Mouse (Mus musculus) neural tube, embryonic 13.5 days (tissue): Measurements from ENCODE around the gene Tmem86a. TPM values are rescaled to one million over a fixed set of nuclear protein-coding genes. Genes with fewer than 3 reads are reported as not detected.

ENCODE experiments used
- ATAC-seq: fragments of 200-750 bp; cut with Nextera tagmentation; 2 replicates; pipeline ENCODE4 v1.8.0; 2017; ENCODE audit warnings: low read depth, mild to moderate bottlenecking, moderate TSS enrichment, moderate library complexity
- H3K27ac ChIP-seq: fragments of 300-500 bp; sonication (generic); replicated peaks from 2 replicates; pipeline ENCODE4 v1.5.1; 2015; ENCODE audit warnings: moderate library complexity, mild to moderate bottlenecking, inconsistent platforms
- H3K27me3 ChIP-seq: fragments of 300-500 bp; sonication (generic); 2 replicates; pipeline ENCODE4 v1.6.1; 2015; ENCODE audit warnings: mild to moderate bottlenecking, inconsistent platforms
- H3K36me3 ChIP-seq: fragments of 300-500 bp; sonication (generic); 2 replicates; pipeline ENCODE4 v1.6.1; 2015; ENCODE audit warnings: mild to moderate bottlenecking, inconsistent platforms
- H3K4me1 ChIP-seq: fragments of 300-500 bp; sonication (generic); replicated peaks from 2 replicates; pipeline ENCODE4 v1.6.1; 2015; ENCODE audit warnings: inconsistent platforms
- H3K4me2 ChIP-seq: fragments of 300-500 bp; sonication (generic); 2 replicates; pipeline ENCODE4 v1.6.1; 2015; ENCODE audit warnings: inconsistent platforms, mild to moderate bottlenecking, moderate library complexity
- H3K4me3 ChIP-seq: fragments of 300-500 bp; sonication (generic); 2 replicates; pipeline ENCODE4 v1.5.1; 2015; ENCODE audit warnings: mild to moderate bottlenecking, inconsistent platforms
- H3K9ac ChIP-seq: fragments of 300-500 bp; sonication (generic); 2 replicates; pipeline ENCODE4 v1.6.1; 2015; ENCODE audit warnings: moderate library complexity, mild to moderate bottlenecking, inconsistent platforms
- H3K9me3 ChIP-seq: fragments of 300-500 bp; sonication (generic); 2 replicates; pipeline ENCODE4 v1.6.1; 2016; ENCODE audit warnings: inconsistent platforms
- WGBS: fragments of 180-500 bp; shearing (Covaris S2); methylation state at CpG from one replicate; pipeline ENCODE4 v1.1.7; 2015; 5-methylcytosine and 5-hydroxymethylcytosine counted together
- microRNA-seq: library from miRNA; unstranded; fragments of <30 nt; microRNA quantifications from one replicate; pipeline ENCODE4, GENCODE M21; 2016
- polyA plus RNA-seq: library from polyadenylated mRNA; unstranded; fragments of >200 nt; fragmentation: Nextera tagmentation; extraction: Ambion mirVana; gene quantifications from 2 replicates; pipeline ENCODE4 v1.2.1, GENCODE M21; 2015

The Tmem86a gene
- polyA plus RNA-seq, 1 experiment from 2014 or later = 25.8 TPM

DNA sequence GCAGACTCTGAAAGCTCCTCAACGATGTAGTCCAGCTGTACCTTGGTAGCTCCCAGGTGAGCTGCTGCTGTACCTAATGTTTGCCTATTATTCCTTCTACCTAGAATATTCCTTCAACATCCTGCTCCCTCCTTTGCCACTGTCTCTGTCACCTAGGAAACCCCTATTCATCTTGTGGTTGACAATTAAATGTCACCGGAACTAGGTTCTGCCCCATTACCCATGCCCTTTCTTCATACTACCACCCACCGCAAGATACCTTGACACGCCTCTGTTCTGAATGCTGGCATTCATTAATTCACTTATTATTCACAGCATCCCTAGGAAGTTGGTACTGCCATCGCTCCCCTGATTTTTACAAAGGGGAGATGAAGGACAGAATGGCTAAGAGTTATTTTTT lies 43.5 kb downstream of the Tmem86a start:
- H3K4me3 ChIP-seq = no peak overlapping the region
- H3K4me2 ChIP-seq = no peak overlapping the region
- H3K9me3 ChIP-seq = no peaks in the 10 kb centered on the region
- H3K27me3 ChIP-seq = no peaks in the 10 kb centered on the region
- no peak overlapping the region for H3K9ac ChIP-seq
- peaks cover 31% of the 10 kb centered on the region for H3K36me3 ChIP-seq
- H3K27ac ChIP-seq = no peak overlapping the region
- 75% methylated on average over 5 of the region's 5 CpGs for WGBS
- H3K4me1 ChIP-seq = no peaks in the 10 kb centered on the region
- no peak for ATAC-seq

DNA sequence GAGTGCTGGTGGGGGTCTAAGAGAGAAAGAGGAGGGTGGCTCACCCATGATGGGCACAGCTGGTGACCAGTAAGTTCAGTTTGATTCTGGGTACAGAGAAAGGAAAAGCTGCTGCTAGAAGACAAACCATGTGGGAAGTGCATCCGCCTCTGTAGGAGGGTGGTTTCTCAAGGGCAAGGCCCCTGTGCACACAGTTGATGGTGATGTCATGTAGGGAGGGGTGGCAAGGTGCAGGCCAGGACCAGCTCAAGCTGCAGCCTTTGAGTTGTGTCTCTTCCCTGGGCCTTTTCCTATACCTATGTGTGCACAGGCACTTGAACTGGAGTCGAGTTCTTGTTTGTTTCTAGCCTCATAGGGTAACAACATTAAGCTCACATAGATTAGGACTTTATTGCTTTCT lies 44.6 kb downstream of the Tmem86a start:
- Histone ChIP-seq H3K4me2 (no peak overlapping the region), H3K36me3 (peaks cover 22% of the 10 kb centered on the region), H3K9me3 (no peaks in the 10 kb centered on the region), H3K27ac (no peak overlapping the region), H3K4me3 (no peak overlapping the region), H3K4me1 (no peaks in the 10 kb centered on the region), H3K27me3 (no peaks in the 10 kb centered on the region), H3K9ac (no peak overlapping the region)
- no peak for ATAC-seq
- 84% methylated on average over 2 of the region's 2 CpGs for WGBS

DNA sequence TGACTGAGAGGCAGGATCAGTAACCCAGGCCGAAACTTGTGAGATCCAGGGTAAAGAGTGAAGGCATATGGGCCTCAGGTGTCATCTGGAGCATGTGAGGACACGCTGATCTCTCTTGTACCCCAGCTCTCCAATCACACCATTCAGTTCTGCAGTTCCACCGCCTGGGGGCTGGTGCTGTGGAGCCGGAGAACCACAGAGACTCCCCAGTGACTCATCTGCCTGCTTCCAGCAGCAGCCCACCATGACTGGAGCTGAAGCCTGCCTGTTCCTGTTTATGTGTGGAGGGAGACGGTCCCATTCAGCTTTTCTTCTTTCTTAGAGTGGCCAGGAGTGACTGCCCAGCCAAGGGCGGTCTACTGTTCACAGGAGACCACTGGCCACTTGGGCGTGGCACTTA lies 47.6 kb downstream of the Tmem86a start:
- no peaks in the 10 kb centered on the region for H3K4me1 ChIP-seq
- no peaks in the 10 kb centered on the region for H3K27me3 ChIP-seq
- no peak overlapping the region for H3K4me2 ChIP-seq
- H3K9ac ChIP-seq = no peak overlapping the region
- no peak overlapping the region for H3K27ac ChIP-seq
- 0 out of 2 replicates have a peak, but pooled peaks cover 13% of the 10 kb centered on the region for H3K36me3 ChIP-seq
- H3K9me3 ChIP-seq = no peaks in the 10 kb centered on the region
- H3K4me3 ChIP-seq = no peak overlapping the region
- 66% methylated on average over 7 of the region's 7 CpGs for WGBS
- no peak for ATAC-seq

DNA sequence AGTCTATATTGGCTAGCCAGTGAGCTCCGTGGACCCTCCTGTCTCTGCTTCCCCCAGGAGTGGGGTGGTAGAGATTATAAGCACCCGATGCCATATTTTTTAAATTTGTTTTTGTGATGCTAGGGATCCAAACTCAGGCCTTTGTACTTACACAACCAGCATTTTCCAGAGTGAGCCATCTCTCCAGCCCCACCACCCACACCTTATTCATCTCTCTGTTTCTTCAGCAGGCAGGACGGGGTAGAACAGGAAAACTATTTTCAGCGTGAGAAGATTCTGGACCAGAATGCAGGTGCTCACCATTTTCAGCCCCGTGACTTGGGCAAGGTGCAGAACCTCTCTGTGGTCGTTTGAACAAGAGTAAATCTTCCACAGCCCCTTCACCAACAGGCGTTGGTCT lies 48.9 kb downstream of the Tmem86a start:
- Histone ChIP-seq H3K27ac (no peak overlapping the region), H3K9ac (no peak overlapping the region), H3K27me3 (no peaks in the 10 kb centered on the region), H3K36me3 (peaks cover 13% of the 10 kb centered on the region; the same call in 1 of the 2 replicates), H3K4me2 (no peak overlapping the region), H3K4me1 (no peaks in the 10 kb centered on the region), H3K9me3 (no peaks in the 10 kb centered on the region), H3K4me3 (no peak overlapping the region)
- WGBS = 86% methylated on average over 7 of the region's 7 CpGs
- no peak for ATAC-seq

DNA sequence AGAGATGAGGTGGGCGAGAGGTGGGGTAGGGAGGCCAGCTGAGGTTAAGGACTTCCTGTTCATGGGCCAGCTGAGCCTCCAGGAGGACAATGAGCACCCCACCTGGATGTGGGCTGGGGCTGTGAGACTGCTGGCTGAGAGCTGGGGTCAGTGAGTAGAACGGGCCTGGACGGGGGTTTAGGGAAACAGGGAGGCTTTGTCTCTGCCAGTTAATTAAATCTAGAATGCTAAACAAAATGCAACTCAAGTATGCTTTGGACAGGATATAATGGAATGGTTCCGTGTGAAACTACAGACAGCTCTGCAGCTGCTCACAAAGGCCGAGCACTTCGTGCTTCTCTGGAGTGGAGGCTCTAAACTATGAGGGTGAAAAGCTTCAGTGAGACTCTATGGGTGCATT lies 50.2 kb downstream of the Tmem86a start:
- peaks cover 9% of the 10 kb centered on the region; the same call in 1 of the 2 replicates for H3K36me3 ChIP-seq
- 75% methylated on average over 6 of the region's 6 CpGs for WGBS
- H3K9ac ChIP-seq = no peak overlapping the region
- no peak for ATAC-seq
- no peak overlapping the region for H3K4me3 ChIP-seq
- H3K4me1 ChIP-seq = no peaks in the 10 kb centered on the region
- H3K27ac ChIP-seq = no peak overlapping the region
- no peaks in the 10 kb centered on the region for H3K27me3 ChIP-seq
- no peaks in the 10 kb centered on the region for H3K9me3 ChIP-seq
- H3K4me2 ChIP-seq = no peak overlapping the region

DNA sequence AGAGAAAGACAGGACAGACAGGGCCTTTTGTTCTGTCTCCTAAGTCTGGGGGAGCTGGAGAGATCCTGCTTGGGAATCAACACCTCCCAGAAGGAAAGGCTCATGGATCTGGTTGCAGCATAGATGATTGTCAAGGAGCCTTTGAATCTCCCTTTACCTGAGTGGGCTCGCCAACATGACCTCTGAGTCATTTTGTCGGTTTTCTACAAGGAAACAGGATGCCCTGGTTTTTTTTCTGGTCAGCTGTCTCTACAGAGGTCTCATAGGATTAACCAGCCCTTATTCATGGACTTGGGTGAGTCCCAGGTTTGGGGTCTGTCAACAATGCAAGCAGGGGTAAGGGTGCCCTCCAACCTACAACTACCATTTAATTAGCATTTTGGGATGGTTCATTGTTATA lies 52.6 kb downstream of the Tmem86a start:
- peaks cover 13% of the 10 kb centered on the region; the same call in 1 of the 2 replicates for H3K36me3 ChIP-seq
- no peaks in the 10 kb centered on the region for H3K9me3 ChIP-seq
- H3K27me3 ChIP-seq = no peaks in the 10 kb centered on the region
- no peak for ATAC-seq
- no peaks in the 10 kb centered on the region for H3K4me1 ChIP-seq
- H3K9ac ChIP-seq = no peak overlapping the region
- no peak overlapping the region for H3K4me2 ChIP-seq
- 87% methylated on average over 2 of the region's 2 CpGs for WGBS
- no peak overlapping the region for H3K4me3 ChIP-seq
- H3K27ac ChIP-seq = no peak overlapping the region

DNA sequence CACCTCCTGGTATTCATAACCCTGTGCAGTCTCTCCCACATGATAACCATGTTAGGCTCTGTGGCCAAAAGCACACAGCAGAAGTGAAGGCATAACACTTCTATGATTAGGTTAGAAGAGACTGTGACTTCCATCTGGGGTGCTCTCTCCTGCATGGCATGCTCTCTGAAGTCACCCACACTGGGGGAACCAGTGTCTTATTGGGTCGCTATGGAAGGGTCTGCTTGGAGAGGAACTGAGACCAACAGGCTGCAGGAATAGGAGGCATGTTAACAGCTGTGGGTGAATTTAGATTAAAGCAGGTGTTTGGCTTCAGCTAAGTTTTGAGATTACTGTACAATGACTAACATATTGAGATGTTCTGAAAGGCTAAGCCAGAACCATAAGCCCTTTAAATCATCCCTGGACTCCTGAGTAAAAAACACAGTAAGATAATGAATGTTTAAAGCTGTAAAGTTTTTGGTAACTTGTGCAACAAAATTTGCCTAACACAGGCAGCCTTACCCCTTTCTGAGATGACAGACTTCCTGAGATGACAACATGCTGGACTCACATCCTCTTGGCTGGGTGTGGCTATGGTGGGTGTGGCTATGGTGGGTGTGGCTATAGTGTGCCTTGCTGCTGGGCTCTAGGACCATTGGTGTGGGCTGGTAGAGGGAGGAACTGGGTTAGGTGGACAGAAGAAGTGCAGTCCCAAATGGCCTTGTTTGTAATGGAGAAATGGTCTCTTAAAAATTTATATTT lies 53.4 kb downstream of the Tmem86a start:
- Histone ChIP-seq H3K4me2 (no peak overlapping the region), H3K4me1 (no peaks in the 10 kb centered on the region), H3K36me3 (peaks cover 20% of the 10 kb centered on the region; the same call in 1 of the 2 replicates), H3K27me3 (no peaks in the 10 kb centered on the region), H3K9ac (no peak overlapping the region), H3K4me3 (no peak overlapping the region), H3K27ac (no peak overlapping the region), H3K9me3 (no peaks in the 10 kb centered on the region)
- WGBS = 83% methylated on average over 1 of the region's 1 CpGs
- ATAC-seq = no peak

Small RNAs within 50 kb of the gene (microRNA-seq; reads per million reads assigned to microRNA genes)
- gene Mir7056 = not detected

Other genes with a start within 250 kb of the Tmem86a start
- gene Ldha, start 209.1 kb upstream of the Tmem86a start, polyA plus RNA-seq = 497 and 572 TPM in 2 replicates
- gene Ldhc, start 189.4 kb upstream of the Tmem86a start, polyA plus RNA-seq = 0.80 TPM in 1 of 2 replicates, not detected in the other
- 373 and 384 TPM in 2 replicates for gene Tsg101, start 130.6 kb upstream of the Tmem86a start, polyA plus RNA-seq
- gene Uevld, start 92.1 kb upstream of the Tmem86a start, polyA plus RNA-seq = 5.5 and 7.4 TPM in 2 replicates
- gene Gm9999, start 67.0 kb upstream of the Tmem86a start, polyA plus RNA-seq = not detected in 2 replicates
- gene Spty2d1, start 42.2 kb upstream of the Tmem86a start, polyA plus RNA-seq = 8.3 and 9.6 TPM in 2 replicates
- 100 and 103 TPM in 2 replicates for gene Ptpn5, start 83.1 kb downstream of the Tmem86a start, polyA plus RNA-seq
- gene Mrgpra6, start 154.3 kb downstream of the Tmem86a start, polyA plus RNA-seq = not detected in 2 replicates
- gene Mrgpra9, start 202.2 kb downstream of the Tmem86a start, polyA plus RNA-seq = not detected in 2 replicates